Mouse (Mus musculus) kidney, embryonic 14.5 days (tissue): ENCODE measurements around the gene Ptf1a. TPM values are rescaled to one million over a fixed set of nuclear protein-coding genes. Genes with fewer than 3 reads are reported as not detected.
A peak's percentile ranks its signal among the peaks of the same experiment; 100 is the strongest.

Experiments used
- ATAC-seq: fragments of 200-750 bp; cut with Nextera tagmentation; 2 replicates; pipeline ENCODE4 v1.8.0; 2017; ENCODE audit warnings: moderate number of reproducible peaks, mild to moderate bottlenecking, moderate TSS enrichment, moderate library complexity; ENCODE audit not compliant: low FRiP score, low TSS enrichment
- H3K27ac ChIP-seq: fragments of 300-500 bp; sonication (generic); 2 replicates; pipeline ENCODE4 v1.5.1; 2014; ENCODE audit warnings: low read depth, mild to moderate bottlenecking, low read length, moderate library complexity, mixed read lengths
- H3K27me3 ChIP-seq: fragments of 300-500 bp; sonication (generic); 2 replicates; pipeline ENCODE4 v1.6.1; 2014; ENCODE audit warnings: mild to moderate bottlenecking, low read length; ENCODE audit not compliant: control insufficient read depth, insufficient read depth
- H3K36me3 ChIP-seq: fragments of 300-500 bp; sonication (generic); 2 replicates; pipeline ENCODE4 v1.6.1; 2014; ENCODE audit warnings: low read length, mixed read lengths; ENCODE audit not compliant: control insufficient read depth, insufficient read depth
- H3K4me1 ChIP-seq: fragments of 300-500 bp; sonication (generic); 2 replicates; pipeline ENCODE4 v1.6.1; 2014; ENCODE audit warnings: low read length, mixed read lengths; ENCODE audit not compliant: control insufficient read depth, insufficient read depth
- H3K4me2 ChIP-seq: fragments of 300-500 bp; sonication (generic); replicated peaks from 2 replicates; pipeline ENCODE4 v1.6.1; 2014; ENCODE audit warnings: low read depth, mild to moderate bottlenecking, low read length
- H3K4me3 ChIP-seq: fragments of 300-500 bp; sonication (generic); 2 replicates; pipeline ENCODE4 v1.5.1; 2014; ENCODE audit warnings: mild to moderate bottlenecking, low read length
- H3K9ac ChIP-seq: fragments of 300-500 bp; sonication (generic); 2 replicates; pipeline ENCODE4 v1.6.1; 2014; ENCODE audit warnings: low read depth, mild to moderate bottlenecking, low read length, moderate library complexity
- H3K9me3 ChIP-seq: fragments of 300-500 bp; sonication (generic); 2 replicates; pipeline ENCODE4 v1.6.1; 2016; ENCODE audit warnings: low read length; ENCODE audit not compliant: control insufficient read depth
- WGBS: fragments of 180-500 bp; shearing (Covaris S2); extraction: QIAGEN DNeasy Blood & Tissue Kit; methylation state at CpG from one replicate; pipeline ENCODE4 v1.1.7; 2014; 5-methylcytosine and 5-hydroxymethylcytosine counted together
- polyA plus RNA-seq: library from polyadenylated mRNA; unstranded; fragments of >200 nt; fragmentation: Nextera tagmentation; extraction: Ambion mirVana; gene quantifications from 2 replicates; pipeline ENCODE4 v1.2.1, GENCODE M21; 2014

The Ptf1a gene
- not detected in 2 replicates for polyA plus RNA-seq

- Histone ChIP-seq H3K9ac (no peak within 1 kb of the TSS), H3K4me3 (peak within 1 kb of the TSS; percentile 31), H3K27me3 (peaks cover 89% of the 10 kb centered on the region), H3K36me3 (no peaks in the 10 kb centered on the region), H3K4me1 (0 out of 2 replicates have a peak, but pooled peaks cover 3% of the 10 kb centered on the region), H3K27ac (no peak within 1 kb of the TSS), H3K9me3 (no peaks in the 10 kb centered on the region), H3K4me2 (peak within 1 kb of the TSS; percentile 39)
- WGBS, result under 1% methylated on average over 51 of the region's 53 CpGs
- peak; percentile 64; the same call in 1 of the 2 replicates for ATAC-seq
These were observed at the start of gene Ptf1a for GRCm38 (mm10) chr2:19444931-19445831. Gene Ptf1a (plus strand): TSS chr2:19445663.

- Histone ChIP-seq H3K9me3 (no peaks in the 10 kb centered on the region), H3K4me2 (no peak overlapping the region), H3K36me3 (no peaks in the 10 kb centered on the region), H3K9ac (no peak overlapping the region), H3K4me1 (0 out of 2 replicates have a peak, but pooled peaks cover 9% of the 10 kb centered on the region), H3K27me3 (no peaks in the 10 kb centered on the region), H3K27ac (peak overlapping the region; percentile 70; the same call in 1 of the 2 replicates), H3K4me3 (no peak overlapping the region)
- no peak for ATAC-seq
- WGBS, result 78% methylated on average over 5 of the region's 5 CpGs
These were observed 40.1 kb upstream of the Ptf1a start for GRCm38 (mm10) chr2:19405409-19405808.

GRCm38 (mm10) chr2:19406531-19406930 lies 38.9 kb upstream of the Ptf1a start:
- H3K4me2 ChIP-seq, result no peak overlapping the region
- WGBS, result 32% methylated on average over 3 of the region's 3 CpGs
- H3K27ac ChIP-seq, result no peak overlapping the region
- H3K36me3 ChIP-seq, result no peaks in the 10 kb centered on the region
- no peaks in the 10 kb centered on the region for H3K9me3 ChIP-seq
- 0 out of 2 replicates have a peak, but pooled peaks cover 9% of the 10 kb centered on the region for H3K4me1 ChIP-seq
- peak; percentile 82 for ATAC-seq
- H3K9ac ChIP-seq, result no peak overlapping the region
- no peaks in the 10 kb centered on the region for H3K27me3 ChIP-seq
- H3K4me3 ChIP-seq, result no peak overlapping the region

- H3K4me2 ChIP-seq, result peak overlapping the region; percentile 42
- no peaks in the 10 kb centered on the region; the same call in 1 of the 2 replicates for H3K27me3 ChIP-seq
- WGBS, result 22% methylated on average over 19 of the region's 19 CpGs
- H3K27ac ChIP-seq, result no peak overlapping the region
- no peaks in the 10 kb centered on the region for H3K9me3 ChIP-seq
- ATAC-seq, result peak; percentile 62; the same call in 1 of the 2 replicates
- peak overlapping the region; percentile 20; the same call in 1 of the 2 replicates for H3K4me3 ChIP-seq
- H3K4me1 ChIP-seq, result no peaks in the 10 kb centered on the region
- H3K9ac ChIP-seq, result no peak overlapping the region
- no peaks in the 10 kb centered on the region for H3K36me3 ChIP-seq
These were observed 31.1 kb upstream of the Ptf1a start for GRCm38 (mm10) chr2:19414222-19414965.

- H3K27ac ChIP-seq, result no peak overlapping the region
- peak overlapping the region; percentile 42 for H3K4me2 ChIP-seq
- H3K9me3 ChIP-seq, result no peaks in the 10 kb centered on the region
- no peak overlapping the region for H3K9ac ChIP-seq
- peak overlapping the region; percentile 20; the same call in 1 of the 2 replicates for H3K4me3 ChIP-seq
- H3K36me3 ChIP-seq, result no peaks in the 10 kb centered on the region
- no peaks in the 10 kb centered on the region; the same call in 1 of the 2 replicates for H3K27me3 ChIP-seq
- WGBS, result 2% methylated on average over 6 of the region's 6 CpGs
- ATAC-seq, result peak; percentile 61; the same call in 1 of the 2 replicates
- no peaks in the 10 kb centered on the region for H3K4me1 ChIP-seq
These were observed 30.4 kb upstream of the Ptf1a start for GRCm38 (mm10) chr2:19415063-19415521.

- H3K4me2 ChIP-seq, result no peak overlapping the region
- no peaks in the 10 kb centered on the region; the same call in 1 of the 2 replicates for H3K27me3 ChIP-seq
- H3K36me3 ChIP-seq, result no peaks in the 10 kb centered on the region
- no peak overlapping the region for H3K27ac ChIP-seq
- no peak for ATAC-seq
- 72% methylated on average over 6 of the region's 6 CpGs for WGBS
- H3K4me3 ChIP-seq, result no peak overlapping the region
- no peaks in the 10 kb centered on the region for H3K9me3 ChIP-seq
- no peak overlapping the region for H3K9ac ChIP-seq
- no peaks in the 10 kb centered on the region for H3K4me1 ChIP-seq
These were observed 29.4 kb upstream of the Ptf1a start for GRCm38 (mm10) chr2:19416066-19416465.

GRCm38 (mm10) chr2:19419686-19420345 lies 25.6 kb upstream of the Ptf1a start:
- no peak overlapping the region for H3K9ac ChIP-seq
- no peak overlapping the region for H3K4me2 ChIP-seq
- no peak overlapping the region for H3K27ac ChIP-seq
- H3K27me3 ChIP-seq, result peaks cover 11% of the 10 kb centered on the region
- H3K36me3 ChIP-seq, result no peaks in the 10 kb centered on the region
- ATAC-seq, result no peak
- no peak overlapping the region for H3K4me3 ChIP-seq
- no peaks in the 10 kb centered on the region for H3K4me1 ChIP-seq
- WGBS, result 58% methylated on average over 1 of the region's 1 CpGs
- no peaks in the 10 kb centered on the region for H3K9me3 ChIP-seq

GRCm38 (mm10) chr2:19422226-19422625 lies 23.2 kb upstream of the Ptf1a start:
- H3K36me3 ChIP-seq, result no peaks in the 10 kb centered on the region
- no peak for ATAC-seq
- no peaks in the 10 kb centered on the region for H3K9me3 ChIP-seq
- H3K4me2 ChIP-seq, result no peak overlapping the region
- H3K4me3 ChIP-seq, result no peak overlapping the region
- peaks cover 16% of the 10 kb centered on the region; the same call in 1 of the 2 replicates for H3K27me3 ChIP-seq
- H3K9ac ChIP-seq, result no peak overlapping the region
- H3K4me1 ChIP-seq, result no peaks in the 10 kb centered on the region
- H3K27ac ChIP-seq, result no peak overlapping the region
